Mouse (Mus musculus) thymus, adult 2 months (tissue): Measurements from ENCODE around the gene Vmn1r232.

Source experiments
- CTCF ChIP-seq: fragments of 200-500 bp; IDR thresholded peaks from 2 replicates; pipeline ENCODE4 v1.5.1; 2012; ENCODE audit warnings: mild to moderate bottlenecking, control low read depth, low read length, moderate library complexity, borderline replicate concordance; ENCODE audit not compliant: control insufficient read depth, poor library complexity, insufficient read depth; ENCODE audit errors: extremely low read depth
- POLR2A ChIP-seq: fragments of 200-500 bp; IDR thresholded peaks from 2 replicates; pipeline ENCODE4 v1.6.1; 2012; ENCODE audit warnings: mild to moderate bottlenecking, low read length, control low read depth, moderate library complexity; ENCODE audit not compliant: control insufficient read depth, poor library complexity, insufficient read depth; ENCODE audit errors: extremely low read depth

DNA sequence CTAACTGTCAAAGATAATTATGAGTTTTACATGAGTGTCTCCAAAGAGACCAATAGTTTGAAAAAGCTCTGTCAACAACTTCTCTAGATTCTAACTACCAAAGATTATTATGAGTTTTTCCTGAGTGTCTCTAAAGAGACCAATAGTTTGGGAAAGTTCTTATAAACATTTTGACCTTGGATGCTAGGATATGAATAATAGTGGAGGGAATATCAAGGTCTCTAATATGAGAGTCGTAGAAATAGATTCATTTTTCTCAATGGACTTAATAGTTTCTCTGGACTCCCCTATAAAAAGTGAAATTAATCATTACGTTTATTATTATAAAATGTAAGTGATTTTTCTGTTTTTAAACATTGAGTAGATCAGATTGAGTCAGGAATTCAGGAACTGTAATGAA is 14.5 kb downstream of the Vmn1r232 start, which contains the start of gene Vmn1r231:
- TF ChIP-seq CTCF: no peak
- no peak for TF ChIP-seq POLR2A
